Mouse (Mus musculus) brain, embryonic 14.5 days (tissue): ENCODE data around the gene Nlrp9b.

ENCODE experiments used
- CTCF ChIP-seq: fragments of 200-500 bp; IDR thresholded peaks from 2 replicates; pipeline ENCODE4 v1.5.1; 2012; ENCODE audit warnings: inconsistent platforms, mild to moderate bottlenecking, moderate library complexity, borderline replicate concordance; ENCODE audit not compliant: insufficient read depth, insufficient read length; ENCODE audit errors: extremely low read depth
- POLR2A ChIP-seq: fragments of 200-500 bp; IDR thresholded peaks from 2 replicates; pipeline ENCODE4 v1.6.1; 2012; ENCODE audit warnings: mild to moderate bottlenecking, inconsistent platforms, borderline replicate concordance; ENCODE audit not compliant: poor library complexity, insufficient read depth, insufficient read length, severe bottlenecking; ENCODE audit errors: extremely low read depth

- TF ChIP-seq CTCF: peak; percentile 85
- TF ChIP-seq POLR2A: no peak
Observed at GRCm38 (mm10) chr7:19956341-19956781, 34.9 kb upstream of the Nlrp9b start.
